Mouse (Mus musculus) limb, embryonic 12.5 days (tissue): ENCODE measurements around the gene Rabac1. TPM values are rescaled to one million over a fixed set of nuclear protein-coding genes. Genes with fewer than 3 reads are reported as not detected.
A peak's percentile ranks its signal among the peaks of the same experiment; 100 is the strongest.

Experiments
- ATAC-seq: fragments of 200-750 bp; cut with Nextera tagmentation; 2 replicates; pipeline ENCODE4 v1.8.0; 2017; ENCODE audit warnings: low read depth, moderate TSS enrichment; ENCODE audit not compliant: insufficient number of reproducible peaks, insufficient read depth, low FRiP score, low TSS enrichment
- H3K27ac ChIP-seq: fragments of 300-500 bp; sonication (generic); 2 replicates; pipeline ENCODE4 v1.5.1; 2016; ENCODE audit warnings: mild to moderate bottlenecking, moderate library complexity
- H3K27me3 ChIP-seq: fragments of 300-500 bp; sonication (generic); 2 replicates; pipeline ENCODE4 v1.6.1; 2016; ENCODE audit warnings: mild to moderate bottlenecking, moderate library complexity
- H3K36me3 ChIP-seq: fragments of 300-500 bp; sonication (generic); 2 replicates; pipeline ENCODE4 v1.6.1; 2016; ENCODE audit warnings: mild to moderate bottlenecking, moderate library complexity
- H3K4me1 ChIP-seq: fragments of 300-500 bp; sonication (generic); replicated peaks from 2 replicates; pipeline ENCODE4 v1.6.1; 2016
- H3K4me2 ChIP-seq: fragments of 300-500 bp; sonication (generic); 2 replicates; pipeline ENCODE4 v1.6.1; 2016; ENCODE audit warnings: mild to moderate bottlenecking, moderate library complexity
- H3K4me3 ChIP-seq: fragments of 300-500 bp; sonication (generic); replicated peaks from 2 replicates; pipeline ENCODE4 v1.5.1; 2016; ENCODE audit warnings: mild to moderate bottlenecking
- H3K9ac ChIP-seq: fragments of 300-500 bp; sonication (generic); replicated peaks from 2 replicates; pipeline ENCODE4 v1.6.1; 2016; ENCODE audit warnings: mild to moderate bottlenecking, moderate library complexity
- H3K9me3 ChIP-seq: fragments of 300-500 bp; sonication (generic); 2 replicates; pipeline ENCODE4 v1.6.1; 2016; ENCODE audit warnings: mild to moderate bottlenecking, moderate library complexity
- WGBS: fragments of 180-500 bp; shearing (Covaris S2); methylation state at CpG from one replicate; pipeline ENCODE4 v1.1.7; 2016; 5-methylcytosine and 5-hydroxymethylcytosine counted together
- polyA plus RNA-seq: library from polyadenylated mRNA; unstranded; fragments of >200 nt; fragmentation: Nextera tagmentation; extraction: Ambion mirVana; gene quantifications from 2 replicates; pipeline ENCODE4 v1.2.1, GENCODE M21; 2016

Gene Rabac1
- polyA plus RNA-seq, 1 experiment from 2014 or later, result 88.0 TPM

DNA sequence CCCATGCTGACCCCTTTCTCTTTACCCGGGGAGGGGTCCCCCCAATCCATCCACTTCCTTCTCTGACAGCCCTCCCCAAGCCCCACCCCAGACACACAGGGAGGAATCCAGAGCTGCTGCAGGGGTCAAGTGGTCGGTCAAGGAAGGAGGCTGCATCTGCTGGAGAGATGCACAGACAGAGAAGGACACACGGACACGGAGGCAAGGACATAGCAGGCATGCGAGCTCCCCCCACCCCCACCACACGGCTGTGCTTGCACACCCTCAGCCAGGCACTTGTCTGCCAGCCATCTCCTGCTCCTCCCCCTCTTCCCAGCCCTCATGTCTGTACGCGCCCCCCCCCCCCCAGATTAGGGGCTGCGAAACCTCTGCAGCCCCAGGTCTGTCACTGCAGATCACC, 32.3 kb upstream of the Rabac1 start:
- WGBS, result 51% methylated on average over 7 of the region's 9 CpGs
- Histone ChIP-seq H3K4me1 (peaks cover 18% of the 10 kb centered on the region), H3K36me3 (no peaks in the 10 kb centered on the region), H3K27me3 (peaks cover 84% of the 10 kb centered on the region), H3K4me3 (peak overlapping the region; percentile 44; the same call in 1 of the 2 replicates), H3K27ac (no peak overlapping the region), H3K4me2 (peak overlapping the region; percentile 82; the same call in 1 of the 2 replicates), H3K9me3 (0 out of 2 replicates have a peak, but pooled peaks cover 3% of the 10 kb centered on the region), H3K9ac (no peak overlapping the region)
- ATAC-seq, result no peak

DNA sequence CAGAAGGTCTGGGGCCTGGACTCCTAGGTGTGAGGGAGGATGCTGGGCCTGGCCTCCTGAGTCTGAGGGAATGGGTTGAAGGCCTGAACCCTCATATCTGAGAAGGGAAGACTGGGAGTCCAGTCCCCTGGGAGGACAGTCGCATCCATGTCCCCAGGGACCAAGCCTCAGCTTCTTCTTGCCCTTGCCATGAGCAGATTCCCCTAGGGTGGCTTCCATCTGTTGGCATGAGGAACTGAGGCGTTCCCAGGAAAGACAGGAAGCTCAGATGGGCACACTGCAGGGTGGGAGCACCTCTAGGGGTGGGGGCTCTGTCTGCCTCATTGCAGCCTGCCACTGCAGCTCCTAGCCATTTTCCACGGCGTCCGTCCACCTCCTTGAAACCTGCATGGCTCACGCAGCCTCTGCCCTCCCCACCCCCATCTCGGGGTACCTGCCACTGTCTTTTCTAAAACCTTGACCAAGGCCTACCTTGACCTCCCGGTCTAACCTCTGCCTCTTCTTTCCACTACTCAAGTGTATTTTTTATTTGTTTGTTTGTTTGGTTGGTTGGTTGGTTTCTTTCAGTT, 31.4 kb upstream of the Rabac1 start:
- 85% methylated on average over 8 of the region's 8 CpGs for WGBS
- no peak for ATAC-seq
- H3K9me3 ChIP-seq, result 0 out of 2 replicates have a peak, but pooled peaks cover under 1% of the 10 kb centered on the region
- no peak overlapping the region for H3K9ac ChIP-seq
- H3K4me1 ChIP-seq, result peaks cover 10% of the 10 kb centered on the region
- H3K4me2 ChIP-seq, result no peak overlapping the region
- no peak overlapping the region for H3K4me3 ChIP-seq
- no peaks in the 10 kb centered on the region for H3K36me3 ChIP-seq
- H3K27ac ChIP-seq, result no peak overlapping the region
- H3K27me3 ChIP-seq, result peaks cover 75% of the 10 kb centered on the region

DNA sequence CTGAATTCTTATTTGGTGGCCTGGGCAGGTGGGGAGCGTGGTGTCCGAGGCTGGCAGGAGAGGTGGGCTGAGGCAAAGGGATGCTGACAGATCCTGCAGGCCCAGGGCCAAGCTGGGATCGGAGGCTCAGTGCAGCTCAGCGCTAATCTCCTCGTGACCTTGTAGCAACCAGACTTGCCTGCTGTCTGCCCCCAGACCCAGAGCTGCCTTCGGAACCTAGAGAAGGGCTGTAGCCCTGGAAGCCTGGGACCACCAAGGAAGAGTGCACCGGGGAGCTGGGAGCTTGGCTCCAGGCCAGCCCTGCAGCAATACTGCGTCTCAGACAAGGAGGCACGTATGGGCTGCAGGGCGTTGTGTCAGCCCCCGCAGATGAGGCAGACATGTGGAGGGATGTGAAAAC, 30.7 kb upstream of the Rabac1 start:
- Histone ChIP-seq H3K9ac (0 out of 2 replicates have a peak overlapping the region, but pooled peaks have one; percentile 4), H3K27ac (no peak overlapping the region), H3K4me3 (no peak overlapping the region), H3K4me2 (no peak overlapping the region), H3K9me3 (no peaks in the 10 kb centered on the region), H3K36me3 (no peaks in the 10 kb centered on the region), H3K4me1 (peaks cover 10% of the 10 kb centered on the region), H3K27me3 (peaks cover 68% of the 10 kb centered on the region)
- ATAC-seq, result no peak
- 48% methylated on average over 11 of the region's 11 CpGs for WGBS

DNA sequence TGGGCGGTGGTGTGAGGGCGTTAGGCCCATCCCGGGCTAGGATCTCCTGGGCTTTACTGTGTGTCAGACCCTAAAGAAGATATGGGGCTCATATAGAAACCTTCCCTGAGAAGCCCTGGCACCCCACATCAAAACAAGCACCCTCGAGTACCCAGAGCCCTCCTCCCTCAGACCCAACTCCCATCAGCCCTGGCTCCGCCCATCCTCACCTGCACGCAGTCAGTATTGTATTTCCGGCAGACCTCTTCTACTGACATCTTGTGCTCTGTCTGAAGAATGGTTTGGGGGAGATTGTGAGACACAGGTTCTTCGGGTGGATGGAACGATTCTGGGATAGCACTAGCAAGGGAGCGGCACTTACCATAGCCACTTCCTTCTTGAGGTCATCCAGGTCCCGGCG, 28.2 kb upstream of the Rabac1 start:
- Histone ChIP-seq H3K27me3 (peaks cover 43% of the 10 kb centered on the region), H3K4me2 (no peak overlapping the region), H3K4me3 (no peak overlapping the region), H3K9me3 (no peaks in the 10 kb centered on the region), H3K9ac (no peak overlapping the region), H3K36me3 (no peaks in the 10 kb centered on the region), H3K27ac (no peak overlapping the region), H3K4me1 (peaks cover 6% of the 10 kb centered on the region)
- ATAC-seq, result no peak
- 75% methylated on average over 12 of the region's 12 CpGs for WGBS

DNA sequence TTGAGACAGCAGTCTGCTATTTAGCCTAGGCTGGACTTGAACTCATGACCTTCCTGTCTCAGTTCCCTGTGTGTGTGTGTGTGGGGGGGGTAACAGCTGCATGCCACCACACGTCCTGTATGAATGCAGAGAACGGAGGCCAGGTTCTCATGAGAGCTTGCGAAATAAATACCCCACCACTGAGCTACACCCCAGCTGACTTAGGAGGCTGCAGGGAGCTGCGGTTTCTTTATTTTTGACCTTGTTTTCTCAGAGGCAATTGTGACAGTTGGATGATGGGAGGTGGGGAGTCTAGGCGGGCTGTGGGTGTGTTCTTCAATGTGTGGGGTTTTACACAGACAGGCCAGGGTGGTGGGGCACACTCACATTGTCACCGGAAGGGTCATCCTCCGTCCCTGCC, 27.7 kb upstream of the Rabac1 start:
- Histone ChIP-seq H3K4me2 (no peak overlapping the region), H3K27me3 (peaks cover 38% of the 10 kb centered on the region), H3K9me3 (no peaks in the 10 kb centered on the region), H3K4me1 (peaks cover under 1% of the 10 kb centered on the region), H3K27ac (no peak overlapping the region), H3K9ac (no peak overlapping the region), H3K4me3 (no peak overlapping the region), H3K36me3 (no peaks in the 10 kb centered on the region)
- ATAC-seq, result no peak
- 70% methylated on average over 7 of the region's 7 CpGs for WGBS

DNA sequence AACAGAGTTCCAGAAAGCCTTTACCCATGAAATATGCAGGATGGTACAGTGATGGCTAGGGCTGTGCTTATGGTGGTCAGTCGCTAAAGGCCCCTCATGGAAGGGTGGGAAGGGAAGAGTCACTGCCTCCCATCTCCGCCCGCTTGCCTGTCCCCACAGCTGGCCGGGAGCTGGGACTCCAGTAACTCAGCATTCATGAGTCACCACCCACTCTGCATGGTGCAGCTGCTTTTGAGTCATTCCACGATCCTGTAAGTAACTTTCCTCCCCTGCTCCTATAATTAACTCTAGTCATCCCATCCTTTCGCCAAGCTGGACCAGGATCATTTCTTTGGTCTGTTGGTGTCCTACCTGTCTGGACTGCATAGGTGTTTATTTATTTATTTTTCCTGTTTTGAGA, 20.5 kb upstream of the Rabac1 start:
- no peaks in the 10 kb centered on the region for H3K9me3 ChIP-seq
- no peaks in the 10 kb centered on the region for H3K36me3 ChIP-seq
- WGBS, result 76% methylated on average over 6 of the region's 6 CpGs
- H3K4me3 ChIP-seq, result no peak overlapping the region
- no peak overlapping the region for H3K4me2 ChIP-seq
- H3K4me1 ChIP-seq, result no peaks in the 10 kb centered on the region
- H3K9ac ChIP-seq, result no peak overlapping the region
- no peak for ATAC-seq
- no peak overlapping the region for H3K27ac ChIP-seq
- H3K27me3 ChIP-seq, result peaks cover 15% of the 10 kb centered on the region; the same call in 1 of the 2 replicates

DNA sequence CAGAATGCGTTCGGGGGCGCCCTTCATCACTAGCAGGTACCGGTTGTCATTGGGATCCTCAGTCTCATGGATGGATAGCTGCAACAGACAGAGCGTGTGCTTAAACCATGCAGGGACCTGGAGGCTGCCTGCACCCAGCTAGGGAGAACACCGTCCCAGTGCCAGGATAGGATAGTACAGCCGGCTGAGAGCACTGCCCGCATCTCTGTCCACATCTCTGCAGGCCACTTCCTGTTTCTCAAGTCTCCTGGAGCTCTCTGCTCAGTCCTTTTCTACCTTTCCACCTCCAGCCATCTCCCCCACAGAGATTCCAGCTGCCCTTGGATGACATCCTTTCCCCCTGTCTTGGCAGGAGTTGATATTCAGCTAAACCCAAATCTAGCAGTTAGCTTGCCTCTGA, 17.9 kb upstream of the Rabac1 start:
- WGBS, result 87% methylated on average over 8 of the region's 8 CpGs
- Histone ChIP-seq H3K4me2 (no peak overlapping the region), H3K27me3 (peaks cover 15% of the 10 kb centered on the region; the same call in 1 of the 2 replicates), H3K9ac (no peak overlapping the region), H3K4me3 (no peak overlapping the region), H3K9me3 (no peaks in the 10 kb centered on the region), H3K36me3 (no peaks in the 10 kb centered on the region), H3K27ac (no peak overlapping the region), H3K4me1 (no peaks in the 10 kb centered on the region)
- ATAC-seq, result no peak

DNA sequence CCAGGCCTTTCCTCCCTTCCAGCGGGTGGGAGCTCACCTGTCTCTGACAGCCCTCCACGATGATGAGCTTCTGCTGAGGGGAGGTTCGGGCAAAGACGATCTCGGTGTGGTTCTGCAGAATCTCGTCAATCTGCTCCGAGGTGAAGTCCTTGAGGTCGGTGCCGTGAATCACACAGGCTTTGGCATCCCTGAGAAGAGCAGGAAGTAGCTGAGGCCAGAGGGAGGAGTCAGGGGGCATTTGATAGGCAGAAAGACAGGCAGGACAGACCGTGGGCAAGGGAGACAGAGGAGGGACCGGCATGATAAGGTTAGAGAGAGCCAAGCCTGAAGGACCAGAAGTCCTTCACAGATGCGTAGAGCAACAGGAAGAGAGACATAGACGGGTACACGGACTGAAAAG, 15.4 kb upstream of the Rabac1 start:
- Histone ChIP-seq H3K4me2 (no peak overlapping the region), H3K4me3 (no peak overlapping the region), H3K36me3 (no peaks in the 10 kb centered on the region), H3K9me3 (peaks cover 7% of the 10 kb centered on the region; the same call in 1 of the 2 replicates), H3K27me3 (no peaks in the 10 kb centered on the region), H3K27ac (no peak overlapping the region), H3K4me1 (no peaks in the 10 kb centered on the region), H3K9ac (no peak overlapping the region)
- no peak for ATAC-seq
- 84% methylated on average over 14 of the region's 14 CpGs for WGBS

DNA sequence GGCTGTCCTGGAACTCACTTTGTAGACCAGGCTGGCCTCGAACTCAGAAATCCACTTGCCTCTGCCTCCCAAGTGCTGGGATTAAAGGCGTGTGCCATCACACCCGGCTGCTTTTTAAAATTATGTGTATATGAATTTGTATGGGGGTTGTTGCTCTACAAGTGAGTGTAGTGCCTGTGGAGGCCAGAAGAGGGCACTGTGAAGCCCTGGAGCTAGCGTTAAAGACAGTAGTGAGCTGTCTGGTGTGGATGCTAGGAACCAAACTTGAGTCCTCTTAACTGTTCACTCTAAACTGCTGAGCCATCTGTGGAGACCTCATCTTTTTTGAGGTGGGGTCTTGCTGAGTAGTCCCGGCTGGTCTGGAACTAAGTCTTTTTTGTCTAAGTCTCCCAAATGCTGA, 13.2 kb upstream of the Rabac1 start:
- H3K4me1 ChIP-seq, result no peaks in the 10 kb centered on the region
- H3K9me3 ChIP-seq, result peaks cover 7% of the 10 kb centered on the region; the same call in 1 of the 2 replicates
- ATAC-seq, result no peak
- no peak overlapping the region for H3K4me2 ChIP-seq
- H3K9ac ChIP-seq, result no peak overlapping the region
- H3K27ac ChIP-seq, result no peak overlapping the region
- 68% methylated on average over 5 of the region's 5 CpGs for WGBS
- H3K36me3 ChIP-seq, result no peaks in the 10 kb centered on the region
- H3K4me3 ChIP-seq, result no peak overlapping the region
- no peaks in the 10 kb centered on the region for H3K27me3 ChIP-seq

DNA sequence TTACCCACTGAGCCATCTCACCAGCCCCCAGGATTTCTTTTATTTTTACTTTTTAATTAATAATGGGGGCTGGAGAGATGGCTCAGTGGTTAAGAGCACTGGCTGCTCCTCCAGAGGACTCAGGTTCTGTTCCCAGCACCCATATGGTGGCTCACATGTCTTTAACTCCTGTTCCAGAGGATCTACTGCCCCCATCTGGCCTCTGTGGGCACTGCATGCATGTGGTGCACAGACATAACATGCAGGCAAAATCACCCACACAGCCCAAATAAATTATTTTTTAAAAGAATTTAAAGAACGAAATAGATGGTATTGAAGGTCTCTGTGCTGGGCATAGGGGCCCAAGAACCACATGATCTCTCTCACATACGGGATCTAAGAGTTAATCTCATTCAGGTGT, 11.8 kb upstream of the Rabac1 start:
- WGBS, result 86% methylated on average over 2 of the region's 2 CpGs
- no peaks in the 10 kb centered on the region; the same call in 1 of the 2 replicates for H3K27me3 ChIP-seq
- no peaks in the 10 kb centered on the region for H3K4me1 ChIP-seq
- peaks cover 10% of the 10 kb centered on the region; the same call in 1 of the 2 replicates for H3K9me3 ChIP-seq
- no peak overlapping the region for H3K4me2 ChIP-seq
- H3K27ac ChIP-seq, result no peak overlapping the region
- H3K9ac ChIP-seq, result no peak overlapping the region
- no peak overlapping the region for H3K4me3 ChIP-seq
- no peak for ATAC-seq
- H3K36me3 ChIP-seq, result no peaks in the 10 kb centered on the region

DNA sequence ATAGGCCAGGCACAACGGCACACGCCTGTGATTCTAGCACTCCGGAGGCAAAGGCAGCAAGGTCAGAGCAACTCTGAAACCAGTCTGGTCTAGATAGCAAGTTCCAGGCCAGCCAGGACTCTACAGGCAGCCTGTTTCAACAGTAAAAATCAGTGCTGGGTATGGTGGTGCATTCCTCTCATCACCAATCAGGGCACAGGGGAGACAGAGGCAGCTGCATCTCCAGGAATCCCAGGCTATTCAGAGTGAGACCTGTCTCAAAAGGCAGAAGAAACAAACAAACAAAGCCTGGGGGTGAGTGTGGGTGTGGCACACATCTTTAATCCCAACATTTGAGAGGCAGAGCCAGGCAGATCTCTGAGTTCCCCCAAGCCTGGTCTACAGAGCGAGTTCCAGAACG, 10.8 kb upstream of the Rabac1 start:
- peaks cover 10% of the 10 kb centered on the region; the same call in 1 of the 2 replicates for H3K9me3 ChIP-seq
- 87% methylated on average over 5 of the region's 5 CpGs for WGBS
- H3K27ac ChIP-seq, result no peak overlapping the region
- no peak overlapping the region for H3K4me2 ChIP-seq
- H3K36me3 ChIP-seq, result no peaks in the 10 kb centered on the region
- H3K4me3 ChIP-seq, result no peak overlapping the region
- H3K4me1 ChIP-seq, result no peaks in the 10 kb centered on the region
- no peak overlapping the region for H3K9ac ChIP-seq
- ATAC-seq, result no peak
- peaks cover 4% of the 10 kb centered on the region; the same call in 1 of the 2 replicates for H3K27me3 ChIP-seq

DNA sequence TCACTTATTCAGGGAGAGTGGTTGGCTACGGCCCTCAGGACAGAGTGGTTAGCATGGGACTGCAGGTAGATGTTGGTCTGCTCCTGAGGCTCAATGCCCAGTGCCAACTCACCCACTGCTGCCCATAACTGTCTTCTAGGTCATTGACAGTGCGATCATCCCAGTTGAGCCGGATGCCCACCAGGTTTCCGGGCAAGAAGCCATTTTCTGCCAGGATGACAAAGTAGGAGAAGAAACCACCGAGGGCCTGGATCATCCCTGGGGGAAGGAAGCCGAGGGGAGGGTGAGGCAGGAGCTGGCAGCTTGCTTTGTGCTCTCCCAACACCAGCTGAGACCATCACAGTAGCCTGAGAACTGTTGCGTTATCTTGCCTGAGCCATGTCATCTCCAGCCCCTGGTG, 7.9 kb upstream of the Rabac1 start:
- peaks cover 7% of the 10 kb centered on the region; the same call in 1 of the 2 replicates for H3K27me3 ChIP-seq

More for the DNA sequence above, 7.9 kb upstream of the Rabac1 start:
- peaks cover 10% of the 10 kb centered on the region; the same call in 1 of the 2 replicates for H3K9me3 ChIP-seq
- no peak overlapping the region for H3K4me2 ChIP-seq
- ATAC-seq, result no peak
- no peaks in the 10 kb centered on the region for H3K4me1 ChIP-seq
- H3K9ac ChIP-seq, result no peak overlapping the region
- no peaks in the 10 kb centered on the region for H3K36me3 ChIP-seq
- 84% methylated on average over 7 of the region's 7 CpGs for WGBS
- no peak overlapping the region for H3K27ac ChIP-seq
- no peak overlapping the region for H3K4me3 ChIP-seq
